Mouse (Mus musculus) testis, adult 2 months (tissue): ENCODE data around the gene Lalba.
"Not testable (repeated sequence)": the region's sequence is repeated elsewhere in the genome, so short reads cannot be mapped to it uniquely, and the experiment has no call there.

Source experiments
- CTCF ChIP-seq: fragments of 200-500 bp; IDR thresholded peaks from 2 replicates; pipeline ENCODE4 v1.5.1; 2012; ENCODE audit warnings: low read depth, mild to moderate bottlenecking, inconsistent platforms, low read length, moderate library complexity; ENCODE audit not compliant: control insufficient read depth, insufficient read depth, insufficient replicate concordance
- POLR2A ChIP-seq: fragments of 200-500 bp; IDR thresholded peaks from 2 replicates; pipeline ENCODE4 v1.6.1; 2012; ENCODE audit warnings: low read depth, mild to moderate bottlenecking, inconsistent platforms, low read length, moderate library complexity; ENCODE audit not compliant: control insufficient read depth

- TF ChIP-seq CTCF, POLR2A: not testable (repeated sequence)
These were observed 31.2 kb upstream of the Lalba start for GRCm38 (mm10) chr15:98513676-98514075.
